Mouse (Mus musculus) lung, postnatal 4 days (tissue): ENCODE measurements around the gene Cpz.
A peak's percentile ranks its signal among the peaks of the same experiment; 100 is the strongest.

Source experiments
- DNase-seq, 2 experiments: peaks; one replicate each; pipeline ENCODE4 v3.0.0; 2021

The Cpz gene

GRCm38 (mm10) chr5:35524381-35524780, 1.1 kb downstream of the Cpz start:
- no peak for DNase-seq

- DNase-seq: peak; percentile 50 to 74
Observed at GRCm38 (mm10) chr5:35523735-35524134, 1.8 kb downstream of the Cpz start.

- DNase-seq: no peak
Observed at GRCm38 (mm10) chr5:35516781-35517180, 8.7 kb downstream of the Cpz start.

- DNase-seq: peak in 1 of 2 experiments; percentile 50
Observed at GRCm38 (mm10) chr5:35510589-35510988, 14.9 kb downstream of the Cpz start.

GRCm38 (mm10) chr5:35505016-35505415, 20.5 kb downstream of the Cpz start:
- no peak for DNase-seq

DNA sequence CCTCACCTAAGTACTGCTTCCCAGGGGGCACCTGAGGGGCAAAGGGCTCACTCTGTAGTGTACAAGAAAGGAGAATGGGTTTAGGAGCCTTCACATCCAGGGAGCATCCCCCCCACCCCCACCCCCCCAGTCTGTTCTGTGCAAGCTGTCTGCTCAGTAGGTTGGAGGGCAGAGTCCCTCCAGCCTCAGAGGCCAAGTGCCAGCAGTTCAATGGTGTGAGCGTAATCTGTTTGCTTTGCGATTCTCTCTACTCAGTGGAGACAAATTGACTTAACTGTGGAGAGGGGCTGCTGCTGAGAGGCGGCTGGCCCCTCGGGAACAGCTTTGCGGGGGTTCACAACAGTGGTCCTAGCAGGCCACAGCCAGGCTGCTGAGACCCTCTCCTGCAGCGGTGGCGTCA, 28.2 kb downstream of the Cpz start:
- DNase-seq: no peak

- no peak for DNase-seq
Observed at GRCm38 (mm10) chr5:35495989-35496388, 29.5 kb downstream of the Cpz start.

DNA sequence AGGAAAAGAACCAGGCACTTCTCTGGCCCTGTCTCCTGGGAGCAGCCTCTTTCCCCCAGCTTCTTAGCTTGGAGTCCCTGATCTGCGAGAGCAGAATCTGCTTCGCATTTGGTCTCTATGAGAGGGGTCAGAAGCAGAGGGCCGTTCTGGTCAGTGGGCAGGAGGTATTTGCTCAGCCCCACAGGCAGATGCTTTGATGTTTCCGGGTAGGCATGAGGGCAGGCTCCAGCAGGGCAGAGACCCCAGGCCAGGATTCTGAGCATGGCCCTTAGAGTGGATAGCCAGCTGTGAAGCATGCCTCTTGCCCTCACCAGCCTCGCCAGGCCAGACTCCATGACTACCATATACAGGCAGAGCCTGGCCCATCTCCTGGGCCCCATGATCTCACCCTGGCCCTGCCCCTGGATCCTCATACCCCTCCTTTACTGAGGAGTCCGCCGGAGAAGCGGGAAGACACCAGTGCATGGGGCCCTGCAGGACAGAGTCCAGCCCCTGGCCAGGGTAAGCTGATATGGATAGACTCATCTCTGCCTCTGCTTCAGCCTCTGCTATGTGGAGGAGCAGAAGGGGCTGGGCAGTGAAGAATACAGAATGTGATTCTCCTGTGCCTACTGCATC, 30.6 kb downstream of the Cpz start:
- DNase-seq: no peak

- DNase-seq: no peak
Observed at GRCm38 (mm10) chr5:35493770-35494169, 31.7 kb downstream of the Cpz start.

DNA sequence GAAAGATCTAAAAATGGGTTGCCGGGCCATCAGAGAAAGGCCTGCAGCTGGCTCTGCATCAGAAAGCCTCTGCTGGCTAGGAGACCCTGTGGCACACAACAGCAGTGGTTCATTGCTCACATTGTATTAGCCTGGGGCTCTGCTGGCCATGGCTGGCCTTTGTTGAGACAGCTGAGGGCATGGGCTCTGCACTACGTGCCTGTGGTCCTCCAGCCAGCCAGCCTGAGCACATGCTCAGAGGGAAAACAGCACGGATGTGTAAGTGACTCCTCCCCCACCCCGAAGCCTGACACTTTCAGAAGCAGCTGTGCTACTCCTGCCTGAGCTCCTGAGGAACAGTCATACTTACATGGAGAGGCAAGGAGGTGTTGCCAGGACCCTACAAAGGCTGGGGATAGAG, 46.0 kb downstream of the Cpz start:
- DNase-seq: no peak

DNA sequence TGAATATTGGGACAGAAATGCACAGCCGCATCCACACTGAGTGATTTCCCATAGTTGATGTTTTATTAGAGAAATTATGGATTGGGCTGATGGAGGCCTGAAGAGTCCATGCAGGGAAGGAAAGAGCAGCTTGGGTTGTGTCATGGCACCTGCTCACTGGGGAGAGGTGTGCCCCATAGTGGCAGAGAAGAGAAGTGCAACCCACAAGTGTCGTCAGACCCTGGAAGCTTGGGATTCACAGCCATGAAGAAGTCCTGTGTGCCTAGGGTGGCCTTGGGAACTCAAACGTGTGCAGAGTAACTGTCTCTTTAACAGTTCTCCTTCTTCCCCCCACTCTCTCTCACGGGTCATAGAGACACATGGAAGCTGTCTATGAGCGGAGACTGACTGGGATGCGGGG, 50.3 kb downstream of the Cpz start:
- peak in 1 of 2 experiments; percentile 6 for DNase-seq

GRCm38 (mm10) chr5:35470885-35471528, 54.5 kb downstream of the Cpz start:
- no peak for DNase-seq

- no peak for DNase-seq
Observed at GRCm38 (mm10) chr5:35465966-35466635, 59.4 kb downstream of the Cpz start.

GRCm38 (mm10) chr5:35462081-35462480, 63.4 kb downstream of the Cpz start:
- no peak for DNase-seq

DNA sequence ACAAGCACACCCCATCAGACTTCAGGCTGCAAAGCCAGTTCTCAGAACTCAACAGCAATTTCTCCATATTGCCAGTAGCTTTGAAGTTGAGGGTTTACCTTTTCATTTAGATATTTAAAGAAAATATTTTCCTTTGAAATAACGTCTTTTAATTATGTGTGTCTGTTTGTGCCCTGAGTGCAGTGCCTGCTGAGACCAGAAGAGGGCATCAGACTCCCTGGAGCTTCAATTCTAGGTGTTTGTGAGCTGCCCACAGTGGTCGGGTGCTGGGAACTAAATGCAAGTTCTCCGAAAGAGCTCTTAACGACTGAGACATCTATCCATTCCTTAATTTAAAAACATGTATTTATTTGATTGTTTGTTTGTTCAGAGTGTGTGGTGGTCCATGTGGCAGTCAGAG, 65.7 kb downstream of the Cpz start:
- no peak for DNase-seq

GRCm38 (mm10) chr5:35458267-35458666, 67.2 kb downstream of the Cpz start:
- no peak for DNase-seq

- no peak for DNase-seq
Observed at GRCm38 (mm10) chr5:35457364-35457763, 68.1 kb downstream of the Cpz start.

GRCm38 (mm10) chr5:35454187-35454800, 71.2 kb downstream of the Cpz start:
- DNase-seq: no peak
